Mouse (Mus musculus): ENCODE results near the gene Nccrp1. TPM values are rescaled to one million over a fixed set of nuclear protein-coding genes. Genes with fewer than 3 reads are reported as not detected.

The Nccrp1 gene
- total RNA-seq (2021) = under 1 TPM in 1 of 2 experiments, not detected in 1; 0.30 TPM
- long read RNA-seq, experiment 1, partial matches to known transcripts = 0 of 1 reads
- long read RNA-seq, experiment 1, other reads (novel, unspliced or antisense) = 0 of 1 reads
- long read RNA-seq, experiment 2, partial matches to known transcripts = 0 of 1 reads
- long read RNA-seq, experiment 2, other reads (novel, unspliced or antisense) = 0 of 1 reads

DNA sequence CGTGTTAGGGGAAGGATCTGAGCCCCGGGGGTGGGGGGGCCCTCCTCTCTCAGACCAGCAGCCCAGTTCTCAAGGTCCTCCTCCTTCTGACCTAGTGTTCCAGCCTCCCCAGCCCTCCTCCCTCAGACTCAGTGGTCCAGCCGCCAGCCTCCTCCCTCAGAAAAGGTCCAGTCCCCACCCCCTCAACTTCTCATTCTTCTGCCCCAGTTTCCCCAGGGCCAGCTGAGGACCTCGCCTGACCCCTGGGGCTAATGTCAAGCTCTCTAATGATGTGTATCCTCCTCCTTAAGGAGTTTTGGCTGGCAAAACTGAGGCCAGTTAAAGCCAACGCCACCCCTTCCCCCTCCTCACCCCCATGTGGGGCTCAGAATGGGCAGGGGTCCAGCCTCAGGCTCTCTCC is at the start of gene Nccrp1:
Gene Nccrp1, minus strand, starts transcription at position 101 of the 400 bp plus-strand sequence.
- H3K4me3 ChIP-seq = no peak within 1 kb of the TSS
- no peak for TF ChIP-seq CTCF (IDR thresholded peaks at IDR 0.05)
- H3K27ac ChIP-seq = no peak within 1 kb of the TSS
- no peak for DNase-seq (ENCODE audit: extremely low spot score in 1 of 2, low spot score in 2 of 2)
- intact Hi-C loops (cut with DNase I) = no loop called here

DNA sequence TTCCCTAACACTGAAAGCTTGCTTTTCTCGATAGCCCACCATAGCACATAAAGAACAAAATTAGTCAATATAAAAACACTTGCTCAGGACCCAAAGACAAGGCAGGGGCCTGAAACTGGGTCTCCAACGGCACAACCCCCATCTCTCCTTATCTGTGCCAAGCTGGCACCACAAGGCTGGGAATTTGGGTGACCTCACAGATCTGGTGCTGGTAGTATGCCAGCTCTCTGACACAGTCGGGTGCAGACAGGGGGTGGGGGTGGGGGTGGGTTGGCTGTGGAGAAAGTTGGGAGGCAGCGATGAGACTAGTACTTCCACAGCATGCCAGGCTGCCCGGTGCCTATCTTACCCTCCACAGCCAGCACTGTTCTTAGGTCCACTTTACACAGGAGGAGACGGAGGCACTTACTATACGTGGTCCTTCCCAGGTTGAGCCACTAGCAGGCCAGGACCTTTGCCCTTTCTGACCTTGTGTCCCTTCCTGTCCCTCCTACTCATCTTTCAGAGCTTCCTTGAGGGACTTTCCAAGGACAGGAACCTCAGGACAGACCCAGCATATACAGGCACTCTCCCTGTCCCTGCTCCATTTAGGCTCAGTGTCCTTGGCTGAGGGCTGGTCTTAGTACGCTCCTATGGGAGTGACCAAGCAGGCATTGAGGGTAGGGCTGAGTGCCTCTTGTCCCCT is 48.8 kb upstream of the Nccrp1 start:
- no peak for TF ChIP-seq CTCF (IDR thresholded peaks at IDR 0.05)
- intact Hi-C loops (cut with DNase I) = no loop called here
- no peak for DNase-seq (ENCODE audit: extremely low spot score in 1 of 2, low spot score in 2 of 2)
- Histone ChIP-seq H3K4me3 (no peak overlapping the region), H3K27ac (peak overlapping the region; percentile 24)

DNA sequence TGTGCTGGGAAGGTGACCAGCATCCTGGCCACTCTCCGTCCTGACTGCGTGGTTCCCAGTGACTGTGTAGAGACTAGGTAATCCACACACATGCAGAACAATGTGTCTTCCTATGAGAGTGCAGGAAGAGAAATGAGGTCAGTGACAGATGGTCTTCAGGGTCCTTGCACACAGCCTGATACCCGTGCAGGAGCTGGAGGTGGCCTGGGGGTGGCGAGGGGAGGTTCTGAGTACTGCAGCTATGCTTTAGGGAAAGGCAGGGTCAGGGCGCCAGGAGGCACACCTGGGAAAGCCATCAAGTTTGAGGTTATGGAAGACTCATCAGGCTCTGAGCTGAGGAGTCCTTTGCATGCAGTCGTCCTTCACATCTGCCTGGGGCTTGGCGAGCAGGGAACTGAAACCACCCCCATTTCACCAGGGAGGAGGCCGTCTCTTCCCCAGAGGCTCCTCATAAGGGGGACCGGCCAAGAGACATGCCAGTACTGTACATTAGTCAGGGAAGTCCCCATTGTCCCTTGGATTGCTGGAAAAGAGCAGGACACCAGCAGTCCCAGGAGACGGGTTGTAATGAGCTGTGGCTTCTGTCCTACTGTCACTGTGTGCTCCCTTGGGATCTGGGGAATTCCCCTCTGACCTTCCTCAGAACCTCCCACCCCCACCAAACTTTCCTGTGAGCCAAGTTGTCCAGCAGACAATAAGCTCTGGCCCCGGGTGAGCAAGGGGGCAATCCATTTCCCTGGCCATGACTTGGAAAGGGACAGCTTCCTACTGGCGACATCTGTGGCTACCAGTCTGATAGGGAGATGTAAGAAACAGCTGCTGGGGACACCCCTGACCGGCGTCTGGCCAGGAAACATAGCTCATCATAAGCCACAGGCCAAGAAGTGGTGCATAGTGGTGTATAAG is 46.4 kb upstream of the Nccrp1 start:
- TF ChIP-seq CTCF (IDR thresholded peaks at IDR 0.05) = no peak
- Histone ChIP-seq H3K4me3 (no peak overlapping the region), H3K27ac (no peak overlapping the region)
- DNase-seq (ENCODE audit: extremely low spot score in 1 of 2, low spot score in 2 of 2) = no peak
- intact Hi-C loops (cut with DNase I) = no loop called here

DNA sequence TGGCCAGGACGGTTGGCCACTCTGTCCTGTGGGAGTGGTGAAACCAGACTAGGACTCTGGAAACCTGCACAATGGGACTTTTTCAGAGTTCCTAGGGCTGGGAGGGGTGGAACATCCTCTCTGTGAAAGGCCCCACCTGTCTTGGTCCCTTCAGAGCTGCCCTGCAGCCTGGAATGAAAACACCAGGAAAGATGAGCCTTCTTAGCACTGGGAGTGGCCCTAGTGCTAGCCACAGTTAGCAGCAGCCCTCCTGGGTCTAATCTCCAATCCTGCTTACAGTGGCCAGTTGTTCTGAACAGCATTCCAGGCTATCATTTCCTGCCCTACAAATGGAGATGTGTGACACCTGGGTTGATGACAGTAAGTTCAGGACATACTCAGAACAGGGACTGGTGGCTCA is 44.8 kb upstream of the Nccrp1 start:
- TF ChIP-seq CTCF (IDR thresholded peaks at IDR 0.05) = no peak
- no peak for DNase-seq (ENCODE audit: extremely low spot score in 1 of 2, low spot score in 2 of 2)
- Histone ChIP-seq H3K27ac (no peak overlapping the region), H3K4me3 (no peak overlapping the region)
- intact Hi-C loops (cut with DNase I) = no loop called here

DNA sequence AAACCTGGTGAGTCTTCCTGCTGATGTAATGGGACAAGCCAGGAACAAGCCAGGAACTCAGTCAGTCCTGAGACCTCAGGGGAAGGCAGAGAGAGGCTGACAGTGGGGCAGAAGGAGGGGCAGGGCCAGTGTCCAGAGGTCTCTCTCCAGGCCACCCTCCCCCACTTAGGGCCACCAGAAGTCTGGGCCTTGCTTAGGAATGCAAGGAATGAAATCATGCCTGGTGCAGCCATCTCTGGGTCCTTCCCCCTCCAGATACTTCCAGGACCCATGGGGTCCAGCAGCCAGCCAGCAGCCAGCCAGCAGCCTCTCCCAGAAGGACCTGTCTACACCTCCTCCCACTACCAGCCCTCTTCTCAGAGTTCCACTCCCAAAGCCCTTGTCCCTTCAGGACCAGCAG is 40.6 kb upstream of the Nccrp1 start:
- H3K4me3 ChIP-seq = no peak overlapping the region
- DNase-seq (ENCODE audit: extremely low spot score in 1 of 2, low spot score in 2 of 2) = no peak
- intact Hi-C loops (cut with DNase I) = no loop called here
- no peak overlapping the region for H3K27ac ChIP-seq
- no peak for TF ChIP-seq CTCF (IDR thresholded peaks at IDR 0.05)

DNA sequence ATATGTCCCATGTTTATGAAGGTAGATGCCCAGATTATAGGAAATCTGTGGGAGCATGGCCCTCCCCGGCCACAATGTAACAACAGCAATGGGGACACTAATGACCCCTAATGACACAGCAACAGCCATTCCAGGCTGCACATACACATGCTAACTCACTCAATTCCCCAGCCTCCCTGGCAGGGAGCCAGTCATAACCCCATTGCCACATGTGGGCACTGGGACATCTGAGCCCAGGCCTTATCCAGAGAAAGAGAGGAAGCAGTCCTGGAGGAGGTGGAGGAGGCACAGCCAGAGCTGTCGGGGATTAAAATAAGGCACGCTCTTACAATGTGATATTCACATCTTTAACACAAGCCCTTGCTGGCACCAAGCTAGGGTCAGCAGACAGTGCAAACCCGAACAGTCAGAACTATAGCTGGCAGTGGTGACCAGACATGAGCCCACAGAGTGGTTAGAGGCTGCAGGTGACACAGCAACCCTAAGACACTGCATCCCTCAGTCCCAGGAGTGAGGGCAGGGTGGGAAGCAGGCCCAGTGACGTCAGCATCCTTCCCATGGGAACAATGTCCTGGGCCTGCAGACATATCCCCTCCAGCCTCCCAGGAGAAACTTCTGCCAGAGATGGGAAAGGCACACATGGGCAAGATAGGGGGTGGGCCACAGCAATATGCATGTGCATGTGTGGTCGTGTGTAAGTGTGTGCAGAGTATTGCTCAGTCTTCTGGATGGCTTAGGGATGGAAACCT is 39.8 kb upstream of the Nccrp1 start:
- intact Hi-C loops (cut with DNase I) = no loop called here
- no peak for DNase-seq (ENCODE audit: extremely low spot score in 1 of 2, low spot score in 2 of 2)
- Histone ChIP-seq H3K27ac (peak overlapping the region; percentile 12; the same call in 1 of the 2 replicates), H3K4me3 (no peak overlapping the region)
- TF ChIP-seq CTCF (IDR thresholded peaks at IDR 0.05) = no peak

DNA sequence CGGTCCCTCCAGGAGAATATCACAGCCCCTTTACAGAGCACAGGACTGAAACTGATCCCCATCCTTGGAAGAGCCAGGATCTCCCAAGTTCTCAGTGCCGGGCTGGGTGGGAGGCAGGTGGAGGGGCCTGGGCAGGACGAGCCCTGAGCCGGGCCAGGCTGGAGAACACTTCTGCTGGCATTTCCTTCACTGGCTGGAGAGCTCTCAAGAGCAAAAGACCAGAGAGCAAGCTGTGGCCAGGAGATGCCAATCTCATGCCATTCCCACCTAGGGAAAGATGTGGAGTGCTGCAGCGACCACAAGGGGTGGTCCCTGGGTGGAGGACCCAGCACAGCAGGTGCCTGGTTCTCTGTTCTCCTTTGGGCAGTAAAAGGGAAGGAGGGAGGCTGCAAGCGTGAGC is 37.9 kb upstream of the Nccrp1 start:
- TF ChIP-seq CTCF (IDR thresholded peaks at IDR 0.05) = no peak
- intact Hi-C loops (cut with DNase I) = no loop called here
- H3K4me3 ChIP-seq = no peak overlapping the region
- H3K27ac ChIP-seq = peak overlapping the region; percentile 33; the same call in 1 of the 2 replicates
- DNase-seq (ENCODE audit: extremely low spot score in 1 of 2, low spot score in 2 of 2) = no peak

DNA sequence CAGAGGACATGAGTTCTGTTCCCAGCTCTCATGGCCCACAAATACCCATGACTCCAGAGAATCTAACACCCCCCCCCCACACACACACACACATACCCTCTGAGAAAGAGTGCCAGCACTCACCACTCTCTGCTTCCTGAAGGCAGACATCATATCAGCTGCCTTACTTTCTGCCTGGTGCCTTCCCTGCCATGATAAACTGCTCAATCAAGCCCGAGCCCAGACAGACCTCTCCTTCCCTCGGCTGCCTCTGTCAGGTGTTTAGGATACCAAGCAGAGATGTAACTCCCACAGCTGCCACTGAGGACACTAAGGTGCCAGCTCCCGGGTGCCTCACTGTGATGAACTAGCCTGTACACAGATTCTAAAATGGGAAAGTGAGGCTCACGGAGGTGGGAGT is 37.4 kb upstream of the Nccrp1 start:
- DNase-seq (ENCODE audit: extremely low spot score in 1 of 2, low spot score in 2 of 2) = no peak
- no peak for TF ChIP-seq CTCF (IDR thresholded peaks at IDR 0.05)
- Histone ChIP-seq H3K27ac (peak overlapping the region; percentile 60), H3K4me3 (no peak overlapping the region)
- intact Hi-C loops (cut with DNase I) = no loop called here

DNA sequence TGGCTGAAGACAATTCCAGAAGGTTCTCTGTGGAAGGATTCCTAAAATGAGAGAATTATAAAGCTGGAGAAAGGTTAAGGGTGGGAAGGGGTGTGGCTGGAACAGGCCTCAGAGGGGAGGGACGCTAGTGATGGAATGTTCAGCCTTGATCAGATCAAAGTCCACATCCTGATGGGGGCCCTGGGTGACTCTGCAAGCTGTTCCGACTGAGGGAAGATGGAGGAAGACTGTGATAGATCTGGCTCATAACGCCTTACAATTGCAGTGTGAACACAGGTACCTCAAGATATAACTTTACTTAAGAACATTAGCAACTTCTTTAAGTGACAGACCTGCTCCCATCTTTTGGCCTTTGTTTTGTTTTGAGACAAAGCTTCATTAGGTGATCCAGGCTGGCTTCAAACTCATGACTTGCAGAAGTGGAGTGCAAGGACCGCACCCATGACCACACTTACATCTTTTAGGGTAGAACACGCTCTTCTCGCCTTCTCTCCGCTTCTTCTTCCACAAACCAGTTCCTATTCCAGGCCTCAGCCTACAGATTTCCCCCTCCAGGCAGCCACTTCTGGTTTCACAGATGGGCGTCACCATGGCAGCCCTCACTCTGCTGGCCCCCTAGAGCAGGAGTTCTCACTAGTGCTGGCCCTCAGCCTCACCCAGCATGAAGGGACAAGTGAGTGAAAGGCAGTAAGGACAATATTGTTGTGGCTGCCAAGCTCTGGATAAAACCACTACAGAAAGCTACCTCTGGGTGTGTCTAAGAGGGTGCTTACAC is 36.7 kb upstream of the Nccrp1 start:
- intact Hi-C loops (cut with DNase I) = no loop called here
- no peak for DNase-seq (ENCODE audit: extremely low spot score in 1 of 2, low spot score in 2 of 2)
- no peak overlapping the region for H3K4me3 ChIP-seq
- H3K27ac ChIP-seq = peak overlapping the region; percentile 60; the same call in 1 of the 2 replicates
- no peak for TF ChIP-seq CTCF (IDR thresholded peaks at IDR 0.05)

DNA sequence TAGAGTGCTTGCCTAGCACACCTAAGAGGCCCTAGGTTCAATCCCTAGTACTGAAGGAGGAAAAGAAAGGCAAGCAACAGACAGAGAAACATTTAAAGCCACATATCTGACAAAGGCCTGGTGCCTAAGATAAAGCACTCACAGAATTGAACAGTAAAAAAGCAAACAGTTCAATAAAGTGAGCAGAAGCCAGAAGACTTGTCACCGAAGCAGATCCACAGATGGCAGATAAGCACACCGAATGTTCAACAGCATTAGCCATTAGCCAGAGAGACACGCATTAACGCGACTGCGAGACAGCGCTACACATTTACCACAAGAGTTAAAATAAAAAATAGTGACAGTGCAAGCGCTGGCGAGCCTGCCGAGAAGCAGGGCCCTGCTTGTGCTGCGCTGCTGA is 35.8 kb upstream of the Nccrp1 start:
- no peak for TF ChIP-seq CTCF (IDR thresholded peaks at IDR 0.05)
- Histone ChIP-seq H3K4me3 (no peak overlapping the region), H3K27ac (0 out of 2 replicates have a peak overlapping the region, but pooled peaks have one; percentile 33)
- intact Hi-C loops (cut with DNase I) = no loop called here
- DNase-seq (ENCODE audit: extremely low spot score in 1 of 2, low spot score in 2 of 2) = no peak

DNA sequence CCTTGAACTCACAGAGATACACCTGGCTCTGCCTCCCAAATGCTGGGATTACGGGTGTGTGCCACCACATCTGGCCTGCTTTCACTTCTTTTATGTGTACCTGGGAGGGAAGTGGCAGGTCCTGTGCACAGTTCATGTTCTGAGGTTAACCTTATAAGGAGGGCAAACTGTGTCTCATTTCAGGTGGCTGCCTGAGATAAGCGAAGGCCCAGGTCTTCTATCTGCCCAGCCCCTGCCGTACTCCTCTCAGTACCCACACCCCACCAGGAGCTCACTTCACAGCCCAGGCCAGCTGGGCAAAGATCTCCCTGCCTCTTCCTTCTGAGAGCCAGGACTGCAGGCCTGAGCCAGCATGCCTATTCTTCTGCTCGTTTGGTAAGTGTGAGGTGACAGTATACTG is 34.7 kb upstream of the Nccrp1 start:
- H3K4me3 ChIP-seq = no peak overlapping the region
- no peak for DNase-seq (ENCODE audit: extremely low spot score in 1 of 2, low spot score in 2 of 2)
- TF ChIP-seq CTCF (IDR thresholded peaks at IDR 0.05) = no peak
- intact Hi-C loops (cut with DNase I) = no loop called here
- no peak overlapping the region for H3K27ac ChIP-seq
